Mouse (Mus musculus) myocyte (in vitro differentiated cells): ENCODE data around the gene Zfp598.

Experiments
- CEBPB ChIP-seq: IDR thresholded peaks from 2 replicates; pipeline ENCODE4 v1.6.1; 2011; ENCODE audit warnings: mild to moderate bottlenecking, moderate library complexity; ENCODE audit not compliant: poor library complexity, insufficient read depth, severe bottlenecking
- E2F4 ChIP-seq: IDR thresholded peaks from one replicate; pipeline ENCODE4 v1.6.1; 2011; ENCODE audit warnings: mild to moderate bottlenecking, control low read depth, moderate library complexity; ENCODE audit not compliant: insufficient read depth
- MAX ChIP-seq: IDR thresholded peaks from one replicate; pipeline ENCODE4 v1.6.1; 2011; ENCODE audit warnings: low read depth, mild to moderate bottlenecking, control low read depth
- MYOD1 ChIP-seq, 3 experiments: IDR thresholded peaks; one replicate each; pipeline ENCODE4 v1.6.1; 2011; ENCODE audit warnings: control low read depth in 2 of 3, low read depth in 2 of 3, mild to moderate bottlenecking in 2 of 3, moderate library complexity in 1 of 3; ENCODE audit not compliant: insufficient read length in 2 of 3, control insufficient read depth in 1 of 3
- MYOG ChIP-seq, 3 experiments: IDR thresholded peaks; one replicate each; pipeline ENCODE4 v1.6.1; 2011; ENCODE audit warnings: control low read depth in 2 of 3, low read depth in 2 of 3, mild to moderate bottlenecking in 2 of 3; ENCODE audit not compliant: insufficient read length in 2 of 3, control insufficient read depth in 1 of 3, insufficient read depth in 1 of 3
- POLR2A ChIP-seq: IDR thresholded peaks from one replicate; pipeline ENCODE4 v1.6.1; 2011; ENCODE audit warnings: low read depth, mild to moderate bottlenecking, control low read depth, moderate library complexity; ENCODE audit not compliant: insufficient read length
- POLR2AphosphoS2 ChIP-seq: IDR thresholded peaks from one replicate; pipeline ENCODE4 v1.6.1; 2011; ENCODE audit warnings: low read depth, control low read depth; ENCODE audit not compliant: insufficient read length
- REST ChIP-seq: IDR thresholded peaks from one replicate; pipeline ENCODE4 v1.6.1; 2011; ENCODE audit warnings: mild to moderate bottlenecking, control low read depth, moderate library complexity; ENCODE audit not compliant: insufficient read depth, insufficient read length
- SRF ChIP-seq: IDR thresholded peaks from one replicate; pipeline ENCODE4 v1.6.1; 2011; ENCODE audit warnings: low read depth; ENCODE audit not compliant: control insufficient read depth, insufficient read length
- TCF12 ChIP-seq: IDR thresholded peaks from one replicate; pipeline ENCODE4 v1.6.1; 2011; ENCODE audit warnings: mild to moderate bottlenecking, control low read depth; ENCODE audit not compliant: poor library complexity, insufficient read depth, severe bottlenecking
- USF1 ChIP-seq: IDR thresholded peaks from one replicate; pipeline ENCODE4 v1.6.1; 2011; ENCODE audit warnings: low read depth, mild to moderate bottlenecking, control low read depth, moderate library complexity

DNA sequence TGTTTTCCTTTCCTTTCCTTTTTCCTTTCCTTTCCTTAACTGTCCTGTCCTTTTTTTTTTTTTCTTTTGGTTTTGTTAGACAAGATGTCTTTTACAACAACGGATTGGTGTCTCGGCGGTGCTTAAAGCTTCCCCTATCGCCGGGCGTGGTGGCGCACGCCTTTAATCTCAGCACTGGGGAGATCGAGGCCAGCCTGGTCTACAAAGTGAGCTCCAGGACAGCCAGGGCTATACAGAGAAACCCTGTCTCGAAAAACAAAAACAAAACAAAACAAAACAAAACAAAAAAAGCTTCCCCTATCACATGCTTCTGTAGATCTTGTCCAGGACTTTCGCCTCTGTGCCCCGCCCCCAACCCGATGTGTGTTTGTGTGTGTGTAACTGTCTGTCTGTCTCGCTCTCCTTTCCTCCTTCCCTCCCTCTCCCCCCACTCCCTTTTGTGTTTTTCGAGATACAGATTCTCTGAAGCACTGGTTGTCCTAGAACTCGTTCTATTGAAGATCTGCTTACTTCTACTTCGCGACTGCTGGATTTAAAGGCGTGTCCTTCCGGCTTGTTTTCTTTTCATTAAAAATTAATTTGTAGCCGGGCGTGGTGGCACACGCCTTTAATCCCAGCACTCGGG lies 38.4 kb downstream of the Zfp598 start:
- TF ChIP-seq E2F4 = no peak
- no peak for TF ChIP-seq POLR2A
- no peak for TF ChIP-seq MAX
- TF ChIP-seq USF1 = no peak
- no peak for TF ChIP-seq SRF
- no peak for TF ChIP-seq MYOG (IDR thresholded peaks at IDR 0.05; ENCODE audit: control insufficient read depth in 1 of 3, insufficient read depth in 1 of 3, insufficient read length in 2 of 3, low read depth in 2 of 3)
- TF ChIP-seq TCF12 = no peak
- TF ChIP-seq MYOD1 (IDR thresholded peaks at IDR 0.05; ENCODE audit: control insufficient read depth in 1 of 3, insufficient read length in 2 of 3, low read depth in 2 of 3) = no peak
- no peak for TF ChIP-seq POLR2AphosphoS2
- no peak for TF ChIP-seq CEBPB
- no peak for TF ChIP-seq REST
